Mouse (Mus musculus): ENCODE measurements around the gene Tmeff2. TPM values are rescaled to one million over a fixed set of nuclear protein-coding genes. Genes with fewer than 3 reads are reported as not detected.

Tmeff2 gene
- polyA plus RNA-seq, 1 experiment = not detected

GRCm38 (mm10) chr1:50962649-50963000, 62.2 kb downstream of the Tmeff2 start:
- no peak for TF ChIP-seq GATA1 (IDR thresholded peaks at IDR 0.05; ENCODE audit: low read length)

GRCm38 (mm10) chr1:50969685-50970084, 69.2 kb downstream of the Tmeff2 start:
- no peak for TF ChIP-seq GATA1 (IDR thresholded peaks at IDR 0.05; ENCODE audit: low read length)

GRCm38 (mm10) chr1:50970853-50971252, 70.4 kb downstream of the Tmeff2 start:
- no peak for TF ChIP-seq GATA1 (IDR thresholded peaks at IDR 0.05; ENCODE audit: low read length)

- no peak for TF ChIP-seq GATA1 (IDR thresholded peaks at IDR 0.05; ENCODE audit: low read length)
These were observed 72.3 kb downstream of the Tmeff2 start for GRCm38 (mm10) chr1:50972509-50973436.

GRCm38 (mm10) chr1:50979358-50980081, 79.1 kb downstream of the Tmeff2 start:
- no peak for TF ChIP-seq GATA1 (IDR thresholded peaks at IDR 0.05; ENCODE audit: low read length)

DNA sequence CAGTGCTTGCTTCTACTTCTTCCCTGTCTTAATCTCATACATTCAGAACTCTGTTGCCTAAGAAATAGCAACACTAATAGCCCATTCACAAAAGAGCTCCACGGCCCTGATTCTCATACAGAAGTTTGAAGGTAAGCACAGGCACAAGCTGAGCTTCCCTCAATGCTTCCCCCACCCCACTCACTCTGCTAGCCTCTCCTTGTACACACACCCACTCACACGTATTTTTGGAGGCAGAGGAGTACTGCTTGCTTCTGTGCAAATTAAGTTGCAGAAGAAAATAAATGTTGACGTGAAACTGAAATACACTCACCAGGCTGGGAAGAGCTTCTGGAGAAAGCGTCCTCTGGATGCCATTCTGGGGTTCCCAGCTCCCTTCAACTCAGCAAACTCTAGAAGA, 80.1 kb downstream of the Tmeff2 start:
- no peak for TF ChIP-seq GATA1 (IDR thresholded peaks at IDR 0.05; ENCODE audit: low read length)

DNA sequence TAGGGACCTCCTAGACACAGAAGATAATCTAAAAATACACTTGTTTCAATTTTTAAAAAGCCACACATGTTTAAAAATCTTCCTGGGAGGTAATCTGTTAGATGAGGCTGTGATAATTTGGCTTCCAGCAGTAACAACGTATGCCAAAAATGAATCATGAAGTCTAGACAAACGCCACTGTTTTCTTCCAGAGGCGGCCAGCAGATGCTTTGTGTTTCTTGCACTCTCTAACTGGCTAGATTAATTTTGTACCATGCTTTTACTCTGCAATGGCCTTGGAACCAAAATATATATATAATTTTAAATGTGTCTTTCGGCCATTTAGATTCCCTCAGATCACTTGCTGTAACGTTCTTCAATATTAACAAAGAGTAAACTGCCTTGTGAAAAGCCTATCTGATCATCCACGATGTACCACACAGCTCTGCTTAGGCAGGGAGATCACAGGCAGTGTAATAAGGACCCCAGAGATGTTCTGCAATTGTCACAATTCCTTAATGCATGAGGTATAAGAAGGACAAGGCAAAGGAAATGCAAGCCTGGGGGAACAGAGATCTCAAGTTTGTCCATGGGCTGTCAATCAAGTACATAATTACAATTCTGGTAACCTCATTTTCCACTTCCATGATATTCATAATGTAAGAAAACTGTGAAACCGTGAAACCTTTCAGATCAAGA, 80.8 kb downstream of the Tmeff2 start:
- TF ChIP-seq GATA1 (IDR thresholded peaks at IDR 0.05; ENCODE audit: low read length) = no peak

- no peak for TF ChIP-seq GATA1 (IDR thresholded peaks at IDR 0.05; ENCODE audit: low read length)
These were observed 90.2 kb downstream of the Tmeff2 start for GRCm38 (mm10) chr1:50990661-50991060.

- TF ChIP-seq GATA1 (IDR thresholded peaks at IDR 0.05; ENCODE audit: low read length) = no peak
These were observed 94.1 kb downstream of the Tmeff2 start for GRCm38 (mm10) chr1:50994505-50994904.

- no peak for TF ChIP-seq GATA1 (IDR thresholded peaks at IDR 0.05; ENCODE audit: low read length)
These were observed 99.3 kb downstream of the Tmeff2 start for GRCm38 (mm10) chr1:50999793-51000192.

- no peak for TF ChIP-seq GATA1 (IDR thresholded peaks at IDR 0.05; ENCODE audit: low read length)
These were observed 107.9 kb downstream of the Tmeff2 start for GRCm38 (mm10) chr1:51008344-51008743.

DNA sequence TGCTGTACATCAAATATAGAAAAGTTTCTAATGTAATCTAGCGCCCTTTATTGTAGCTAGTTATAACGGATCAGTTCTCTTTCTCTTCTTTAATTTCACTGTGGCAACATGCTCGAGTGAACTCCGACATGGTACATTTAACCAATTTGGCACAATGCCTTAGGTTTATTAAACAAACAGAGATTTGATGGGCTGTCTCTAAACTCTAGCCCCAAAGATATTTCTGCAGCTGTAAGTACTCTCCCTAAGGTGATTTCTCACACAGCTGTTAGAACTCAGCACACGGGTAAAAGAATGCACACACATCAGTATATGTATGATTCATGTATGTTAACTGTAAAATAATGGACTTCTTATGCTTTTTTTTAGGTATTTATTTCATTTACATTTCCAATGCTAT, 139.8 kb downstream of the Tmeff2 start:
- no peak for TF ChIP-seq GATA1 (IDR thresholded peaks at IDR 0.05; ENCODE audit: low read length)

DNA sequence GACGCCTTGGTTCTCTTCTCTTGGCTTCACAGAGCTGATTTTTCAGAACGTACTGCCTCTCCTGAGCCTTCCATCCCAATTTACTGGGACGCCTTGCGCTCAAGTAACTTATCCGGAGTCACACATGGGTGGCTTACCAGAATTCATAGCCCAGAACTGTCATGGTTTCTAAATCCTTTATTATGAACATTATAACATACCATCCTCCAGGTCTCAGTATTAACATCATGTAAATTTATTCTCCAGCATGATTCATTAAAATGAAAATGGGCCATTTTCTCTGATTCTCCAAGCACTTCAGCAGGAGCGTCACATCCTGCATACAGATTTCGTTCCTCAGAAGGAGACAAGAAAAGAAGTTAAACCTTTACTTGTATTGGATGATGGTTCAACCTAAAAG, 144.4 kb downstream of the Tmeff2 start:
- no peak for TF ChIP-seq GATA1 (IDR thresholded peaks at IDR 0.05; ENCODE audit: low read length)

GRCm38 (mm10) chr1:51064549-51064948, 164.1 kb downstream of the Tmeff2 start:
- no peak for TF ChIP-seq GATA1 (IDR thresholded peaks at IDR 0.05; ENCODE audit: low read length)

DNA sequence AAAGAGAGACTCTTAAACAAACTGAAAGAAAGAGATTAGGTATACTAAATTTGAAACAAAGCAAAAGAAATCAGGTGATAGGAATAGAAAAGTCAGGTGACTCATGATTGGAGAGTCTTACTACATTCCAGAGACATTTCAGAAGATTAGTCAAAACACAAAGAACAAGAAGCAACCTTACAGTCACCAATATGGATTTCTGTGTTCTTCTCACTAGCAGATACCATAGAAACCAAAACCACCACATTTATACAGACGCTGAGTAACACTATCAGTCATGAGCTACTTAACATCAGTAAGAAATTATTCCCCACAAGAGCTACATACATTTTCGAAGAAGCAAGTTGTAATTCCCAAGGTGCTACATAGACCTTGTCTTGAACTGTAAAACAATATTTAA, 165.2 kb downstream of the Tmeff2 start:
- no peak for TF ChIP-seq GATA1 (IDR thresholded peaks at IDR 0.05; ENCODE audit: low read length)

DNA sequence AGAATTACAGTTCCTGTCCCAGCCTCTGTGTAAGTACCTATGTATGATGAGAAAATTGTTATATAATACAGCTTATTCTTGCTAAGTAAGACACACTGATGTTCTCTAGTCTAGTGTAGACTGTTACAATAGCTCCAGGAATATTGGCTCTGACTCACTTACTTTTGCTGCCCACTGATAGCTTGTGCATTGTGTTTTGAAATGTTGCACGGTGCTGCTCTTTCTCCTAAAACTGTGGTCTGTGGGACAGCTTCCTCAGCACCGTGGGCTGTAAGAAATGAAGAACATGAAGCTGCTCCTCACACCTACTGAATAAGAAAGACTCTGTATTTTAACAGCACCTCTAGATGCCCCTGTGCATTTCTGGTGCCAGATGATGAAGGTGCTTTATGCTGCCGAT, 168.4 kb downstream of the Tmeff2 start:
- no peak for TF ChIP-seq GATA1 (IDR thresholded peaks at IDR 0.05; ENCODE audit: low read length)

Data from G1E-ER4 (cell line).